Mouse (Mus musculus) intestine, postnatal 0 days (tissue): Measurements from ENCODE around the gene Acsf3. TPM values are rescaled to one million over a fixed set of nuclear protein-coding genes. Genes with fewer than 3 reads are reported as not detected.

Experiments used
- ATAC-seq: fragments of 200-750 bp; cut with Nextera tagmentation; 2 replicates; pipeline ENCODE4 v1.8.0; 2017; ENCODE audit warnings: mild to moderate bottlenecking, moderate TSS enrichment, moderate library complexity
- H3K27ac ChIP-seq: fragments of 300-500 bp; sonication (generic); 2 replicates; pipeline ENCODE4 v1.5.1; 2014; ENCODE audit warnings: mild to moderate bottlenecking, low read depth, low read length, moderate library complexity
- H3K27me3 ChIP-seq: fragments of 300-500 bp; sonication (generic); replicated peaks from 2 replicates; pipeline ENCODE4 v1.6.1; 2014; ENCODE audit warnings: low read length, mixed read lengths; ENCODE audit not compliant: control insufficient read depth, insufficient read depth
- H3K36me3 ChIP-seq: fragments of 300-500 bp; sonication (generic); 2 replicates; pipeline ENCODE4 v1.6.1; 2014; ENCODE audit warnings: mild to moderate bottlenecking, moderate library complexity; ENCODE audit not compliant: control insufficient read depth, insufficient read depth
- H3K4me1 ChIP-seq: fragments of 300-500 bp; sonication (generic); replicated peaks from 2 replicates; pipeline ENCODE4 v1.6.1; 2014; ENCODE audit warnings: antibody characterized with exemption, low read length, mixed read lengths; ENCODE audit not compliant: control insufficient read depth, insufficient read depth
- H3K4me2 ChIP-seq: fragments of 300-500 bp; sonication (generic); replicated peaks from 2 replicates; pipeline ENCODE4 v1.6.1; 2014; ENCODE audit warnings: low read depth, mild to moderate bottlenecking, moderate library complexity
- H3K4me3 ChIP-seq: fragments of 300-500 bp; sonication (generic); 2 replicates; pipeline ENCODE4 v1.5.1; 2014; ENCODE audit warnings: low read depth, low read length
- H3K9ac ChIP-seq: fragments of 300-500 bp; sonication (generic); 2 replicates; pipeline ENCODE4 v1.6.1; 2014; ENCODE audit warnings: mild to moderate bottlenecking, low read depth, low read length
- H3K9me3 ChIP-seq: fragments of 300-500 bp; sonication (generic); 2 replicates; pipeline ENCODE4 v1.6.1; 2016; ENCODE audit warnings: mixed run types; ENCODE audit not compliant: control insufficient read depth
- CTCF ChIP-seq: sonication (generic); IDR thresholded peaks from 2 replicates; pipeline ENCODE4 v1.5.1; 2016; ENCODE audit warnings: low read depth, mild to moderate bottlenecking, control low read depth, antibody characterized with exemption, moderate library complexity
- WGBS: fragments of 180-500 bp; shearing (Covaris S2); extraction: QIAGEN DNeasy Blood & Tissue Kit; methylation state at CpG from one replicate; pipeline ENCODE4 v1.1.7; 2014; 5-methylcytosine and 5-hydroxymethylcytosine counted together
- polyA plus RNA-seq: library from polyadenylated mRNA; unstranded; fragments of >200 nt; fragmentation: Nextera tagmentation; extraction: Ambion mirVana; gene quantifications from 2 replicates; pipeline ENCODE4 v1.2.1, GENCODE M21; 2015

The Acsf3 gene
- polyA plus RNA-seq, 1 experiment from 2014 or later, result 22.9 TPM

- no peak for ATAC-seq
- Histone ChIP-seq H3K9me3 (no peaks in the 10 kb centered on the region), H3K36me3 (no peaks in the 10 kb centered on the region), H3K27ac (no peak overlapping the region), H3K4me3 (no peak overlapping the region), H3K4me1 (no peaks in the 10 kb centered on the region), H3K27me3 (no peaks in the 10 kb centered on the region), H3K4me2 (no peak overlapping the region), H3K9ac (no peak overlapping the region)
- no peak for TF ChIP-seq CTCF
Observed at GRCm38 (mm10) chr8:122758597-122758996, 16.7 kb upstream of the Acsf3 start.

- no peak overlapping the region for H3K27ac ChIP-seq
- H3K27me3 ChIP-seq, result no peaks in the 10 kb centered on the region
- H3K4me1 ChIP-seq, result no peaks in the 10 kb centered on the region
- 80% methylated on average over 7 of the region's 7 CpGs for WGBS
- no peak overlapping the region for H3K4me2 ChIP-seq
- no peak for TF ChIP-seq CTCF
- H3K9ac ChIP-seq, result no peak overlapping the region
- H3K36me3 ChIP-seq, result no peaks in the 10 kb centered on the region
- no peaks in the 10 kb centered on the region for H3K9me3 ChIP-seq
- H3K4me3 ChIP-seq, result no peak overlapping the region
- no peak for ATAC-seq
Observed at GRCm38 (mm10) chr8:122760116-122760515, 15.2 kb upstream of the Acsf3 start.

- Histone ChIP-seq H3K27ac (no peak overlapping the region), H3K4me2 (no peak overlapping the region), H3K27me3 (no peaks in the 10 kb centered on the region), H3K4me1 (no peaks in the 10 kb centered on the region), H3K36me3 (no peaks in the 10 kb centered on the region), H3K4me3 (no peak overlapping the region), H3K9ac (no peak overlapping the region), H3K9me3 (no peaks in the 10 kb centered on the region)
- TF ChIP-seq CTCF, result no peak
- no peak for ATAC-seq
- 61% methylated on average over 6 of the region's 6 CpGs for WGBS
Observed at GRCm38 (mm10) chr8:122761109-122761508, 14.2 kb upstream of the Acsf3 start.

- H3K27ac ChIP-seq, result no peak overlapping the region
- H3K27me3 ChIP-seq, result no peaks in the 10 kb centered on the region
- TF ChIP-seq CTCF, result no peak
- 65% methylated on average over 12 of the region's 12 CpGs for WGBS
- H3K9me3 ChIP-seq, result no peaks in the 10 kb centered on the region
- no peak for ATAC-seq
- no peak overlapping the region for H3K4me2 ChIP-seq
- H3K4me1 ChIP-seq, result no peaks in the 10 kb centered on the region
- no peak overlapping the region for H3K4me3 ChIP-seq
- H3K9ac ChIP-seq, result no peak overlapping the region
- no peaks in the 10 kb centered on the region for H3K36me3 ChIP-seq
Observed at GRCm38 (mm10) chr8:122762731-122763266, 12.5 kb upstream of the Acsf3 start.

- H3K27me3 ChIP-seq, result no peaks in the 10 kb centered on the region
- H3K9ac ChIP-seq, result no peak overlapping the region
- H3K4me3 ChIP-seq, result no peak overlapping the region
- WGBS, result 43% methylated on average over 14 of the region's 14 CpGs
- no peaks in the 10 kb centered on the region for H3K9me3 ChIP-seq
- H3K36me3 ChIP-seq, result no peaks in the 10 kb centered on the region
- H3K4me2 ChIP-seq, result no peak overlapping the region
- H3K4me1 ChIP-seq, result no peaks in the 10 kb centered on the region
- no peak for TF ChIP-seq CTCF
- H3K27ac ChIP-seq, result no peak overlapping the region
- ATAC-seq, result no peak
Observed at GRCm38 (mm10) chr8:122763267-122763738, 12.0 kb upstream of the Acsf3 start.

GRCm38 (mm10) chr8:122764790-122765474 lies 10.4 kb upstream of the Acsf3 start:
- no peaks in the 10 kb centered on the region for H3K9me3 ChIP-seq
- H3K4me3 ChIP-seq, result no peak overlapping the region
- H3K4me1 ChIP-seq, result no peaks in the 10 kb centered on the region
- no peaks in the 10 kb centered on the region for H3K27me3 ChIP-seq
- H3K4me2 ChIP-seq, result no peak overlapping the region
- H3K27ac ChIP-seq, result no peak overlapping the region
- ATAC-seq, result no peak
- no peaks in the 10 kb centered on the region for H3K36me3 ChIP-seq
- WGBS, result 83% methylated on average over 7 of the region's 7 CpGs
- no peak overlapping the region for H3K9ac ChIP-seq
- TF ChIP-seq CTCF, result no peak
